ENCODE assay signal across 24 mouse cellular contexts in the genomic region with DNA sequence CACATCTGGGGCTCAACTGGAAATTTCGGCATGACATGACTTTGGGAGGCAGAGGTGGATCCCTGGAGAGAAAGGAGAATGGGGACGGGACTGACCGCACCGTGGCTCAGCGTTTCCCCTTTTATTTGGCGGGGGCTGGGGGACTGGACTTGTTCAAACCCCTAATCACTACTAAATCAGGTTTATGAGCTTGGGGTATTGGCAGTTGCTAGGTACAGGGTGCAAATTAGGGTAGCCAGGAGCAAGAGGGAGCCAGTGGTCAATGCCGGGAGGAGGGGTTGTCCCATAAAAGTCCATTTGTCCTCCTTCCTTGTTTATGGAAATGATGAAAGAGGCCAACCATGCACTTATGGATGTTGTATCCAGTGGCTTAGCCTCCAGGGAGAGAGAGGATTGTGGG. TPM values are rescaled to one million over a fixed set of nuclear protein-coding genes. Genes with fewer than 3 reads are reported as not detected.
DNase-seq lines count a peak whose midpoint lies in the region; TF ChIP-seq lines count a peak whose summit lies in the region.
"Had no signal": no experiment of that assay in that cellular context is flagged by ENCODE, and none has a peak within 500 bp of the region (broad histone marks: within the 10 kb centered on the region; RNA-seq: fewer than 3 reads in every experiment).

A gene (minus strand): TSS at position 101 of the 400 bp plus-strand sequence.

- no peak for TF ChIP-seq CTCF in heart, adult 2 months (IDR thresholded peaks at IDR 0.05)

- H3K27ac ChIP-seq in heart, adult 2 months = no peak within 1 kb of the TSS

- no peak within 1 kb of the TSS for H3K4me3 ChIP-seq in heart, adult 2 months

- intact Hi-C loops in heart, adult 2 months (cut with DNase I) = no loop called here

- TF ChIP-seq EP300 in heart, adult 2 months (IDR thresholded peaks at IDR 0.05; ENCODE audit: insufficient read depth, low read depth, low read length) = no peak

- peak; percentile 68 for DNase-seq in heart, adult 11 months
- DNase-seq in heart, adult 2 months = no peak
- DNase-seq: adrenal gland, adult 2 months; adrenal gland, adult 8-10 months; adrenal gland, postnatal 10 days; adrenal gland, postnatal 14 days; adrenal gland, postnatal 25 days; adrenal gland, postnatal 36 days; B cell, adult 2 months; cerebellum, adult 11 months; cerebellum, adult 11-12 months; cerebellum, adult 18-20 months; cerebellum, adult 2 months had no signal

- 83% methylated on average over 7 of the region's 7 CpGs for WGBS in heart, adult 2 months

- no peak within 1 kb of the TSS for H3K9ac ChIP-seq in heart, adult 2 months (ENCODE audit: low read depth, low read length)

- H3K79me2 ChIP-seq in heart, adult 2 months (replicated peaks; ENCODE audit: control insufficient read depth, insufficient read depth, low read length) = no peaks in the 10 kb centered on the region

- H3K27me3 ChIP-seq in heart, adult 2 months (ENCODE audit: control insufficient read depth, insufficient read depth, low read length) = no peaks in the 10 kb centered on the region; the same call in 1 of the 2 replicates

- TF ChIP-seq POLR2A in heart, adult 2 months (IDR thresholded peaks at IDR 0.05; ENCODE audit: insufficient read depth, low read depth, low read length) = no peak

- no peaks in the 10 kb centered on the region for H3K4me1 ChIP-seq in heart, adult 2 months (ENCODE audit: control insufficient read depth, insufficient read depth, low read length)

- no peaks in the 10 kb centered on the region for H3K36me3 ChIP-seq in heart, adult 2 months (ENCODE audit: control insufficient read depth, insufficient read depth, low read length)
- H3K36me3 ChIP-seq: G1E had no signal

RNA-seq across cellular contexts. Expression of the gene that starts here (rescaled TPM):
- not detected for total RNA-seq in heart, adult 2 months (2021)
- polyA plus RNA-seq in heart, adult 2 months (2012; rRNA removed) = not detected in 2 replicates
- total RNA-seq: adrenal gland, adult 18-20 months; adrenal gland, adult 2 months; adrenal gland, adult 8-10 months; adrenal gland, postnatal 10 days; adrenal gland, postnatal 14 days; adrenal gland, postnatal 25 days; adrenal gland, postnatal 36 days; adrenal gland, postnatal 4 days; CH12.LX; ES-E14; G1E; MEL had no signal
- polyA plus RNA-seq: activated CD4-positive, CD25-positive, alpha-beta regulatory T cell, adult 4 months; adrenal gland, adult 2 months; brain, embryonic 14.5 days; C2C12; CD4-positive, CD25-positive, alpha-beta regulatory T cell, adult 4 months; cerebellum, adult 2 months; G1E; Patski had no signal
